Mouse (Mus musculus) ES-Bruce4 (cell line): ENCODE data around the gene Arpc5.

Source experiments
- CTCF ChIP-seq: IDR thresholded peaks from one replicate; pipeline ENCODE4 v1.8.1; 2011; ENCODE audit warnings: low read depth, low read length
- POLR2A ChIP-seq: IDR thresholded peaks from one replicate; pipeline ENCODE4 v1.8.1; 2011; ENCODE audit warnings: low read length; ENCODE audit not compliant: insufficient read depth

DNA sequence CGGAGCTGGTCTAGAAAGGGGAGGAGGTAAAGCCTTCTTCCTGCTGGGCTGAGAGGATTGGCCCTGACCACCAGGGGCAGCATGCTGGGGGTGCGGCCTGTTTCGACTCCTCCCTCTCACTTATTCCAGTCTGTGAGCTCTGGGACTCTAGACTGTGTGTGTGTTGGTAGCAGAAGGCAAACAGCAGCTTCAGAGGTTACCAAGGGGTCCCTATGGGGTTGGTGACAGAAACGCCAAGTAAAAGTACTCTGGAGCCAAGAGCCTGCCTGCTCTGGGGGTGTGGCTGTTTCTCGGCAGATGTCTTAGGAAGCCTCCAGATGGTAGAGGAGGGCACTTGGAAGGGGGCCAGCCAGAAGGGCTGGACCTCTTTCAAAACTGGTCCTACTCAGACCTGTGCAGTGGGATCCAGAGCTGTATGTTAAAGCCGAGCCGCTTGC is 48.9 kb downstream of the Arpc5 start:
- peak; percentile 65 for TF ChIP-seq CTCF
- TF ChIP-seq POLR2A, result no peak
